ENCODE assay signal across 9 mouse cellular contexts in genomic region chr9:63956052-63956451, GRCm38 (mm10).
DNase-seq lines count a peak whose midpoint lies in the region; ATAC-seq lines count a peak whose summit lies in the region.
"Had no signal": no experiment of that assay in that cellular context is flagged by ENCODE, and none has a peak within 500 bp of the region (broad histone marks: within the 10 kb centered on the region; RNA-seq: fewer than 3 reads in every experiment).

No protein-coding gene starts in this region.

- intact Hi-C loops in left cerebral cortex, postnatal 25 days (cut with DNase I) = loop anchor here (2.0 kb wide), 1 partner anchor 131 kb away; no protein-coding TSS in a partner anchor

- ATAC-seq in hindbrain, embryonic 14.5 days (ENCODE audit: low FRiP score) = no peak
- ATAC-seq in hindbrain, embryonic 16.5 days = no peak
- ATAC-seq in forebrain, embryonic 12.5 days (ENCODE audit: low FRiP score) = peak; percentile 4; the same call in 1 of the 2 replicates

- H3K36me3 ChIP-seq in hindbrain, embryonic 14.5 days (replicated peaks; ENCODE audit: control insufficient read depth, insufficient read depth) = no peaks in the 10 kb centered on the region
- H3K36me3 ChIP-seq in hindbrain, embryonic 16.5 days (ENCODE audit: control insufficient read depth, insufficient read depth, low read length) = peaks cover 3% of the 10 kb centered on the region; the same call in 1 of the 2 replicates
- H3K36me3 ChIP-seq in forebrain, embryonic 12.5 days (replicated peaks) = peaks cover 14% of the 10 kb centered on the region

- peak; percentile 73 for DNase-seq in hindbrain, embryonic 14.5 days (ENCODE audit: low spot score)
- peak; percentile 80 for DNase-seq in adrenal gland, postnatal 25 days
- DNase-seq in heart, postnatal 4 days = peak; percentile 89
- peak; percentile 56 to 68 for DNase-seq in left cerebral cortex, postnatal 25 days (ENCODE audit: low spot score in 2 of 2)
- peak; percentile 75 for DNase-seq in ovary, postnatal 14 days (ENCODE audit: low spot score)
- DNase-seq in thymus, postnatal 14 days = peak; percentile 72

- H3K9me3 ChIP-seq in hindbrain, embryonic 14.5 days (ENCODE audit: control insufficient read depth, low read length) = no peaks in the 10 kb centered on the region
- H3K9me3 ChIP-seq in hindbrain, embryonic 16.5 days (ENCODE audit: control insufficient read depth, low read length) = no peaks in the 10 kb centered on the region
- no peaks in the 10 kb centered on the region for H3K9me3 ChIP-seq in forebrain, embryonic 12.5 days

- no peak overlapping the region for H3K27ac ChIP-seq in hindbrain, embryonic 14.5 days
- no peak overlapping the region for H3K27ac ChIP-seq in hindbrain, embryonic 16.5 days (ENCODE audit: low read depth, low read length)
- H3K27ac ChIP-seq in forebrain, embryonic 12.5 days = no peak overlapping the region

- peaks cover 34% of the 10 kb centered on the region for H3K4me1 ChIP-seq in hindbrain, embryonic 14.5 days (replicated peaks; ENCODE audit: control insufficient read depth, insufficient read depth, low read length)
- peaks cover 24% of the 10 kb centered on the region for H3K4me1 ChIP-seq in hindbrain, embryonic 16.5 days (ENCODE audit: control insufficient read depth, insufficient read depth, low read depth, low read length)
- H3K4me1 ChIP-seq in forebrain, embryonic 12.5 days = peaks cover 34% of the 10 kb centered on the region

- H3K4me3 ChIP-seq in hindbrain, embryonic 14.5 days (replicated peaks; ENCODE audit: low read length) = no peak overlapping the region
- H3K4me3 ChIP-seq in hindbrain, embryonic 16.5 days (ENCODE audit: low read length) = no peak overlapping the region
- no peak overlapping the region for H3K4me3 ChIP-seq in forebrain, embryonic 12.5 days (replicated peaks)
- H3K4me3 ChIP-seq: erythroblast, embryonic 14.5 days had no signal

- H3K9ac ChIP-seq in hindbrain, embryonic 14.5 days = no peak overlapping the region
- H3K9ac ChIP-seq in hindbrain, embryonic 16.5 days (ENCODE audit: low read depth, low read length) = no peak overlapping the region
- H3K9ac ChIP-seq in forebrain, embryonic 12.5 days = no peak overlapping the region

- no peaks in the 10 kb centered on the region for H3K27me3 ChIP-seq in hindbrain, embryonic 14.5 days (ENCODE audit: control insufficient read depth, insufficient read depth, low read length)
- no peaks in the 10 kb centered on the region; the same call in 1 of the 2 replicates for H3K27me3 ChIP-seq in hindbrain, embryonic 16.5 days (replicated peaks; ENCODE audit: control insufficient read depth, insufficient read depth, low read length)
- peaks cover 6% of the 10 kb centered on the region; the same call in 1 of the 2 replicates for H3K27me3 ChIP-seq in forebrain, embryonic 12.5 days

- 23% methylated on average over 9 of the region's 9 CpGs for WGBS in hindbrain, embryonic 14.5 days
- 21% methylated on average over 9 of the region's 9 CpGs for WGBS in hindbrain, embryonic 16.5 days
- 18% methylated on average over 9 of the region's 9 CpGs for WGBS in forebrain, embryonic 12.5 days

- no peak overlapping the region for H3K4me2 ChIP-seq in hindbrain, embryonic 14.5 days (replicated peaks)
- no peak overlapping the region for H3K4me2 ChIP-seq in hindbrain, embryonic 16.5 days (ENCODE audit: low read length)
- H3K4me2 ChIP-seq in forebrain, embryonic 12.5 days = no peak overlapping the region
